Mouse (Mus musculus) kidney, adult 2 months (tissue): ENCODE measurements at regions not wholly inside any gene's neighbourhood (a gene's known extent, or its start where the extent isn't known, plus 50 kb on each side); places are given as distances from the start of the nearest gene placed in this dataset.

Experiments
- CTCF ChIP-seq: fragments of 200-500 bp; conservative IDR thresholded peaks from 2 replicates; pipeline ENCODE4 v1.5.1; 2011; ENCODE audit warnings: low read depth, mild to moderate bottlenecking, control low read depth, low read length, moderate library complexity, mixed read lengths; ENCODE audit not compliant: insufficient read depth, insufficient read length
- POLR2A ChIP-seq: fragments of 200-500 bp; IDR thresholded peaks from one replicate; pipeline ENCODE4 v1.6.1; 2011; ENCODE audit warnings: low read depth, low read length, control low read depth

DNA sequence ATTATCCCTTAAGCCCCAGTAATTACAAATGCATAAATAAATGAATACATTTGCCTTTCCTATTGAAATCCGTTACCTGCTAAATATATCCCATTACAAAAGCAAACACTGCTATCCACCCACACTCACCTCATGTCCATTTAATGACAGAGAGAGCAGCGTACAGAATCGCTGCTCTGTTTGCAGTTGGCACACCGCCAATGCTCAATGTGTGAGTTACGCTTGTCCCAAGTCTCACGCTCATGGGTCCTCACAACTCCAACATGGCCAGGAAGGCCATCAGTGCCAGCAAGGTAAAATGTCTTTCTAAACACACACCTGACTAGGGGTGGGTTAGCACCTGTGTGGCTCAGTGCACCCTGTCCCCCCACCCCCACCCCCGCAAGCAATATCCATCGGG is 150.0 kb upstream of the Igsf21 start:
- TF ChIP-seq POLR2A (no peak), CTCF (no peak)
